Mouse (Mus musculus): ENCODE results near the gene Vmn1r215. TPM values are rescaled to one million over a fixed set of nuclear protein-coding genes. Genes with fewer than 3 reads are reported as not detected.
"Not testable (repeated sequence)": the region's sequence is repeated elsewhere in the genome, so short reads cannot be mapped to it uniquely, and the experiment has no call there.

Gene Vmn1r215
- not detected in 2 replicates for polyA plus RNA-seq (2016; fragmentation: Nextera tagmentation; extraction: Ambion mirVana)

DNA sequence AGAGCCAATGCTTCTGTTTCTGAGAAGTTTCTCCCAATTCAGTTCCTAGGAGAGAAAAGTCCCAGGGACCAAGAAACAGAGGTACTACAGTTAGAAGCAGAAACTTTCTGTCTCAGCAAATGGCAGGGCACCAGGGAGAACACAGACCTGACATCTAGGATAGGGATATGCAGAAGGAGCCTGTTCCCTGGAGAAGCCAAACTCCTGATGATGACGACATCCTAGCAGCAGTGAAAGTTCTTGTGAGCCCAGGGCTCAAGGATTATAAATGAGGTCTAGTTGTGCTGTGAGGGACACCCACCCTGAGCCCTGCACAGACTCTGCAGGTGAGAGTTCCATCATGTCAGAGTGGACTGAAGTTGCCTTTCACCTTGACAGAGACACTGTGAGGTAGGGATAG lies at the start of gene Vmn1r215:
Vmn1r215 (plus strand) TSS at position 301 of the 400 bp plus-strand sequence.
- no peak within 1 kb of the TSS for H3K9ac ChIP-seq
- no peak for ATAC-seq
- H3K4me3 ChIP-seq: no peak within 1 kb of the TSS
- H3K36me3 ChIP-seq: no peaks in the 10 kb centered on the region
- no peaks in the 10 kb centered on the region for H3K27me3 ChIP-seq (replicated peaks)
- no peaks in the 10 kb centered on the region for H3K4me1 ChIP-seq
- no peak within 1 kb of the TSS for H3K27ac ChIP-seq
- no peak within 1 kb of the TSS for H3K4me2 ChIP-seq
- H3K9me3 ChIP-seq (replicated peaks): no peaks in the 10 kb centered on the region
- 29% methylated on average over 1 of the region's 1 CpGs for WGBS (ENCODE audit: insufficient replicate concordance)

DNA sequence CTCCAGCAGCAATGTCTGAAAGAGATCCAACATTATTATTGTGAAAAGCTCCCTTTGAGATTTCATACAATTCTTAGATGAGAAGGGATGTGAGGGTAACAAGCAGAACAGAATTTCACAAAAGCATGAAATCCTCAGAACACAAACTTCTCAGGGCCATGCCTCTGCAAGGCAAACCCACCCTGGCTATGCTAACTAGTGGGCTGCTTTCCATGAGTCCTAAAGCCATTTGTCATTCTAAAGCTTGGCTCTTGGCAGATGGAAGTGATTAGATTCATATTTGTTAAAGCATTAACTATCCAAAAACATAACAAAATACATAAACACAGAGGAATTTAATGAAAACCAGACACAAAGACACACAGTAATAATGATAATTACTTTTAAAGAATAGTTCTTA lies 49.7 kb upstream of the Vmn1r215 start:
- no peak overlapping the region for H3K4me3 ChIP-seq
- no peaks in the 10 kb centered on the region for H3K4me1 ChIP-seq
- H3K27ac ChIP-seq: no peak overlapping the region
- H3K4me2 ChIP-seq: no peak overlapping the region
- no peaks in the 10 kb centered on the region for H3K27me3 ChIP-seq (replicated peaks)
- no peaks in the 10 kb centered on the region for H3K9me3 ChIP-seq (replicated peaks)
- H3K36me3 ChIP-seq: no peaks in the 10 kb centered on the region
- H3K9ac ChIP-seq: no peak overlapping the region
- ATAC-seq: no peak

DNA sequence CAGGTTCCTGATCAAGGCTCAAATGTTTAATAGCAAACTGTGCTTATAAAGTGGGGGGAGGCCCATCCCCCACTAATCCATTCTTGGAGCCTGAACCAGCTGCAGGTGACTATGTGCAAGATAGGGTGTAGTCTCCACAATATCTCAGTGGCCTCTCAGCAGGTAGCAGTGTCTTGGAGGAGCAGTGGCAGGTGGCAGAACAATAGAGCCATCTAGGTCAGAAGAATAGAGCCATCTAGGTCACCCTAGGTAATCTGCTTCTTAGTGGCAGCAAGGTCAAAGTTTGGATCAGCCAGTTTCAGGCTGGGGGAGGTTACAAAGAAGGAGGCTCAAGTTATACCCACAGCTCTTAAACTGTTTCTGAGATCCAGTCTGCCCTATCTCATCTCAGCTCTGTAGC lies 43.0 kb upstream of the Vmn1r215 start:
- H3K4me1 ChIP-seq: no peaks in the 10 kb centered on the region
- no peak overlapping the region for H3K4me3 ChIP-seq
- H3K27ac ChIP-seq: no peak overlapping the region
- no peaks in the 10 kb centered on the region for H3K36me3 ChIP-seq
- no peak overlapping the region for H3K4me2 ChIP-seq
- H3K27me3 ChIP-seq (replicated peaks): no peaks in the 10 kb centered on the region
- H3K9me3 ChIP-seq (replicated peaks): no peaks in the 10 kb centered on the region
- H3K9ac ChIP-seq: no peak overlapping the region
- no peak for ATAC-seq

DNA sequence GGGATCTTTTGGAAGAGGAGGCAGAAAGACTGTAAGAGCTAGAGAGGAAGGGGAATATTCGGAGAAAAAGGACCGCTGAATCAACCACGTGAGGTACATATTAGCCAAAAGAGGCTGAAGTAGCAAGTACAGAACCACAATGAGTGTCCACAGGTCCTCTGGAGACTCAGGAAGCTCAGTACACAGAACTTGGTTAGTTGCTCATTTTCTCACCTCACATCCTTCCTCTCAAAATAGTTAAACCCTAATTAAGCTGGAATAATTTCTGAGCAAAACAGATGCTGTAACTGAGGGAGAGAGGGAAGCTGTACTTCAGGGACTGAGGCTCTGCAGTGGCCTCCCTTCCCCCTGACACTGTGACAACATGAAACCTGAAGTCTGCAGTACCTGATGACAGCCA lies 37.7 kb upstream of the Vmn1r215 start, which contains the start of gene Vmn1r214:
Vmn1r214 (plus strand) TSS at position 301 of the 400 bp plus-strand sequence.
- WGBS (ENCODE audit: insufficient replicate concordance): 72% methylated on average over 3 of the region's 3 CpGs
- Histone ChIP-seq H3K36me3 (no peaks in the 10 kb centered on the region), H3K27me3 (replicated peaks) (no peaks in the 10 kb centered on the region), H3K4me1 (no peaks in the 10 kb centered on the region), H3K4me2 (no peak within 1 kb of the TSS), H3K9ac (no peak within 1 kb of the TSS), H3K9me3 (replicated peaks) (no peaks in the 10 kb centered on the region), H3K27ac (no peak within 1 kb of the TSS), H3K4me3 (no peak within 1 kb of the TSS)
- ATAC-seq: no peak

DNA sequence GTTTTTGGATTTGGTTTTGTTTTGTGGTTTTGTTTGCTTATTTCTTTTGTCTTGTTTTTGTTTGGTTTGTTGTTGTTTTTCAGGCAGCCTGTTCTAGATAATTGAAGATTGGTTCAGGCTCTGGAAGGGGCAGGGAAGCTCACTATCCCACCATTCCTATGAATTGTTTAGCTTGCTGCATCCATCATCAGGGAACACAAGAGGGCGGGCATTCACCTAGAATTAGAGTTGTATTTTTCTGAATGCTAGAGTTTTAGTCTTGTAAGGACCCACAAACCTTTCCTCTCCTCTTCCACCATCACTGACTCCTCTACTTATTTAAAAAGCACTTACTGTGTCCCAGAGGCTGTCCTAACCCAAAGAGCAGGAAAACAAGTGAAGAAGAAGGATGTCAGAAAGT lies 10.0 kb upstream of the Vmn1r215 start:
- H3K27ac ChIP-seq: no peak overlapping the region
- H3K9ac ChIP-seq: no peak overlapping the region
- H3K36me3 ChIP-seq: no peaks in the 10 kb centered on the region
- no peak overlapping the region for H3K4me2 ChIP-seq
- H3K4me1 ChIP-seq: no peaks in the 10 kb centered on the region
- ATAC-seq: no peak
- H3K4me3 ChIP-seq: no peak overlapping the region
- H3K27me3 ChIP-seq (replicated peaks): no peaks in the 10 kb centered on the region
- H3K9me3 ChIP-seq (replicated peaks): no peaks in the 10 kb centered on the region
- WGBS (ENCODE audit: insufficient replicate concordance): 23% methylated on average over 1 of the region's 1 CpGs

- H3K36me3 ChIP-seq: no peaks in the 10 kb centered on the region
- no peaks in the 10 kb centered on the region for H3K4me1 ChIP-seq
- H3K9me3 ChIP-seq (replicated peaks): no peaks in the 10 kb centered on the region
- no peaks in the 10 kb centered on the region for H3K27me3 ChIP-seq (replicated peaks)
- no peak overlapping the region for H3K27ac ChIP-seq
- H3K4me3 ChIP-seq: no peak overlapping the region
- H3K9ac ChIP-seq: no peak overlapping the region
- no peak for ATAC-seq
- no peak overlapping the region for H3K4me2 ChIP-seq
- WGBS (ENCODE audit: insufficient replicate concordance): 58% methylated on average over 2 of the region's 2 CpGs
Measured at GRCm38 (mm10) chr13:23069312-23069711, 1.5 kb downstream of the Vmn1r215 start.

DNA sequence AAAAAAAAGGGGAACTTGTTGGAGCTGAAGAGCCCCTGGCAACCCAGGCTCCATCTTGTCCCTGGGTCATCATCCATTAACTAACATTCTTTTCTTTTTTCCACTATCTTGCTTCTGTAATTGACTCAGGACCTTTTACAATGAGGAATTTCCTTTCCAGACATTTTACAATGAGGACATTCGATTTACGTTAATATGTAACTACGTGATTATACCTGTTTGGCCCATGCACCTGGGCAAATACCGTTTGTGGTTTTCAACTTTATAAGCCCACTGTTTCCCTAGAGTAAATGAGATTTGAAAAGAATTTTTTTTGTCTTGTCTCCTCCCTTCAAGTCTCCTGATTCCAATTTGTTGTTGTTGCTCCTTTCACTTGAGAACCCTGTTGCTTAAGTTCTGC lies 26.6 kb downstream of the Vmn1r215 start:
- WGBS (ENCODE audit: insufficient replicate concordance): 74% methylated on average over 4 of the region's 4 CpGs
- no peak overlapping the region for H3K9ac ChIP-seq
- ATAC-seq: no peak
- no peaks in the 10 kb centered on the region for H3K36me3 ChIP-seq
- no peaks in the 10 kb centered on the region for H3K9me3 ChIP-seq (replicated peaks)
- H3K4me1 ChIP-seq: no peaks in the 10 kb centered on the region
- H3K4me3 ChIP-seq: no peak overlapping the region
- no peak overlapping the region for H3K4me2 ChIP-seq
- no peaks in the 10 kb centered on the region for H3K27me3 ChIP-seq (replicated peaks)
- no peak overlapping the region for H3K27ac ChIP-seq

DNA sequence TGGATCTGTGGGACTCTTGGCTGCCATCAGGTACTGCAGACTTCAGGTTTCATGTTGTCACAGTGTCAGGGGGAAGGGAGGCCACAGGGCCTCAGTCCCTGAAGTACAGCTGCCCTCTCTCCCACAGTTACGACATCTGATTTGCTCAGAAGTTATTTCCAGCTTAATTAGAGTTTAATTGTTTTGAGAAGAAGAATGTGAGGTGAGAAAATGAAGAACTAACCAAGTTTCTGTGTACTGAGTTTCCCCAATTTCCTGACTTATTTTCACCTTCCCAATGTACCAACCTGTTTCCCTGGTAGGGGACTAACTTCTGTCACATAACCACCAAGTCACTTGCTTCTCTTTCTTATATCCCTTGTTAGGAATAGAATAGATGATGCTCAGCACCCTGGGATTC lies 50.3 kb downstream of the Vmn1r215 start, which contains the start of gene Vmn1r217:
Vmn1r217 (minus strand) TSS at position 101 of the 400 bp plus-strand sequence.
- not testable (repeated sequence) for H3K36me3 ChIP-seq; H3K27ac ChIP-seq; H3K4me2 ChIP-seq; ATAC-seq; H3K27me3 ChIP-seq (replicated peaks); H3K4me3 ChIP-seq; H3K9me3 ChIP-seq (replicated peaks); H3K4me1 ChIP-seq; H3K9ac ChIP-seq
- WGBS (ENCODE audit: insufficient replicate concordance): 68% methylated on average over 1 of the region's 1 CpGs

GRCm38 (mm10) chr13:23120611-23121010 lies 52.8 kb downstream of the Vmn1r215 start:
- H3K36me3 ChIP-seq: no peaks in the 10 kb centered on the region
- H3K4me1 ChIP-seq: no peaks in the 10 kb centered on the region
- WGBS (ENCODE audit: insufficient replicate concordance): 64% methylated on average over 2 of the region's 2 CpGs
- H3K9me3 ChIP-seq (replicated peaks): no peaks in the 10 kb centered on the region
- H3K9ac ChIP-seq: no peak overlapping the region
- no peak overlapping the region for H3K27ac ChIP-seq
- no peak overlapping the region for H3K4me3 ChIP-seq
- no peak overlapping the region for H3K4me2 ChIP-seq
- no peak for ATAC-seq
- H3K27me3 ChIP-seq (replicated peaks): no peaks in the 10 kb centered on the region

Other genes starting within 250 kb of the Vmn1r215 start
- not detected in 2 replicates for gene Vmn1r210, start 236.7 kb upstream of the Vmn1r215 start, polyA plus RNA-seq (2016; fragmentation: Nextera tagmentation; extraction: Ambion mirVana)
- gene Vmn1r211, start 210.5 kb upstream of the Vmn1r215 start, polyA plus RNA-seq (2016; fragmentation: Nextera tagmentation; extraction: Ambion mirVana): not detected in 2 replicates
- gene Vmn1r212, start 183.8 kb upstream of the Vmn1r215 start, polyA plus RNA-seq (2016; fragmentation: Nextera tagmentation; extraction: Ambion mirVana): not detected in 2 replicates
- gene Vmn1r213, start 60.4 kb upstream of the Vmn1r215 start, polyA plus RNA-seq (2016; fragmentation: Nextera tagmentation; extraction: Ambion mirVana): not detected in 2 replicates
- not detected in 2 replicates for gene Vmn1r214, start 37.6 kb upstream of the Vmn1r215 start, polyA plus RNA-seq (2016; fragmentation: Nextera tagmentation; extraction: Ambion mirVana)
- gene Vmn1r217, start 50.2 kb downstream of the Vmn1r215 start, polyA plus RNA-seq (2016; fragmentation: Nextera tagmentation; extraction: Ambion mirVana): not detected in 2 replicates
- not detected in 2 replicates for gene Vmn1r218, start 65.1 kb downstream of the Vmn1r215 start, polyA plus RNA-seq (2016; fragmentation: Nextera tagmentation; extraction: Ambion mirVana)
- gene Vmn1r219, start 91.3 kb downstream of the Vmn1r215 start, polyA plus RNA-seq (2016; fragmentation: Nextera tagmentation; extraction: Ambion mirVana): not detected in 2 replicates
- gene Vmn1r220, start 120.0 kb downstream of the Vmn1r215 start, polyA plus RNA-seq (2016; fragmentation: Nextera tagmentation; extraction: Ambion mirVana): not detected in 2 replicates
- gene Vmn1r221, start 146.1 kb downstream of the Vmn1r215 start, polyA plus RNA-seq (2016; fragmentation: Nextera tagmentation; extraction: Ambion mirVana): not detected in 2 replicates
- not detected in 2 replicates for gene Vmn1r222, start 167.9 kb downstream of the Vmn1r215 start, polyA plus RNA-seq (2016; fragmentation: Nextera tagmentation; extraction: Ambion mirVana)
- gene Vmn1r223, start 179.1 kb downstream of the Vmn1r215 start, polyA plus RNA-seq (2016; fragmentation: Nextera tagmentation; extraction: Ambion mirVana): not detected in 2 replicates